Mouse (Mus musculus) 3T3-L1 (cell line): ENCODE measurements around the gene Cenpn.

ENCODE experiments used
- DNase-seq: peaks from one replicate; pipeline ENCODE4 v3.0.0-alpha.2; 2015; ENCODE audit warnings: low read depth, low spot score

Cenpn gene

GRCm38 (mm10) chr8:116942284-116943058 is 20.9 kb downstream of the Cenpn start:
- no peak for DNase-seq

DNA sequence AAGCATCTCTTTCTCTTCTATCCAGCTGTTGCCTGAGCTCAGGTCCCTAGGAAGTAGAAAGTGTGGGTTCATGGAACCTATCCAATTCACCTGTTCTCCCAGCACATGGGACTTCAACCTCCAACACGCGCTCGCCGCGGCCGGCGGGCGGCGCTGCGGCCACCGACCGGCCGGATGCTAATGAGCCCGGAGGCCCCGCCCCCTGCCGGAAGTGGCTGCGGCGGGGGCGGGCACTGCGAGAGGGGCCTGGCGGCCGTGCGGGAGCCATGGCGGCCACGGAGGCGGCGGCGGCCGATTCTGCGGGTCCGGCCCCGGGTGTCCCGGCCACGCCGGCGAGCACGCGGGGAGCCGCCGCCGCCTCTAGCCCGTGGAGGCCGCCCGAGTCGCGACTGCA is 21.6 kb downstream of the Cenpn start, which contains the start of gene Atmin:
Gene Atmin, plus strand, starts transcription at position 233 of the 394 bp plus-strand sequence.
- DNase-seq = peak; percentile 86

- DNase-seq = peak; percentile 56
Measured at GRCm38 (mm10) chr8:116943555-116944384, 22.2 kb downstream of the Cenpn start.

GRCm38 (mm10) chr8:116944385-116944696 is 22.8 kb downstream of the Cenpn start:
- DNase-seq = no peak

DNA sequence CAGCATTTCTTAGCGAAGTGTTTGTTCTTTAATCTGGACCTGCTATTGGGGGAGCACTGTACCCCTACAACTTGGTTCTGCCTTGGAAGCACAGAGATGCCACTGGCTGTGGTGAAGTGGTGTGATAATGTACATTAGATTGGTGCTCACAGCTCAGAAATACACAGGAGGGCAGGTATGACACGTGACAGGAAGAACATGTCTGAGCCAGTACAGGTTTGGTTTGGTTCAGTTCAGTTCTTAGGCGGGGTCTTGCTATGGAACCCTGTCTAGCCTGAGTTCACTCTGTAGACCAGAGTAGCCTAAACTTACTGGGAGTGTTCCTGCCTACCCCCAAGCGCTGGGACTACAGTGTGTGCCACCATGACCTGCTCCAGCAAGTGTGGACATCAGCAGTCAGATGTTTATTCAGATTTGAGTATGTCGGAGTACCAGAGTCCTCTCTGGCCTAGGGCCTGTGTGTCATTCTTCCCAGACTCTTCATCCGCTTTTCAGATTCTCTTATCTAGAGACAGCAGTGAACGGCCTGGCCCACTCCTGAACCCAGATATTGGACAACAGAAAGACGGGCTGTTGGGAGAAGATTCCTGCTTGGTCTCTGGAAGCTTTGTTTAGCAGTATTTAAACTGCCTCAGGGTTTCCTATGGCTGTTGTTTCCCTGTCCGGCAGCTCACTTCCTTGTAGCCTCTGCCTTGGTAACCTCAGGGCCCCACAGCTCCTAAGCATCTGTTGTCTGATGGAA is 23.8 kb downstream of the Cenpn start:
- DNase-seq = no peak

- DNase-seq = no peak
Measured at GRCm38 (mm10) chr8:116946268-116946838, 24.8 kb downstream of the Cenpn start.

- no peak for DNase-seq
Measured at GRCm38 (mm10) chr8:116946851-116947250, 25.3 kb downstream of the Cenpn start.

DNA sequence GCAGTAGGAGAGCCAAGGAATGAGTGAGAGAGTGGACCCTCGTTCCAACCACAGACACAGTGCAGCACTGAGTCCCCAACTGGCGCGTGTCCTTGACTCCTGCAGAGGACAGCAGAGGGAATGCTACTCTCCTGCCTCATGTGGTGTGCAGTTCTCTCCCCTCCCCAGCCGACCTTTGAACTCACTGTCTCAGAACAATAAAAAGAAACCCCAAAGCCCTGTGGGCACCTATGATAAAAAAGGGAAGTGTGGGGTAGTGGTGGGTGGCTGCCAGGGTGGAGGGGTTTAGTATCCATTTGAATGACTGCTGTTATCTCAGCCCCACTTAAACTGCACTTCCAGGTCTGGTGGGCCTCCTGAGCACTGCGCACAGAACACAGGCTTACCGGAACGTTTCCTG is 26.1 kb downstream of the Cenpn start:
- no peak for DNase-seq

- DNase-seq = peak; percentile 74
Measured at GRCm38 (mm10) chr8:116951369-116951768, 29.8 kb downstream of the Cenpn start.

DNA sequence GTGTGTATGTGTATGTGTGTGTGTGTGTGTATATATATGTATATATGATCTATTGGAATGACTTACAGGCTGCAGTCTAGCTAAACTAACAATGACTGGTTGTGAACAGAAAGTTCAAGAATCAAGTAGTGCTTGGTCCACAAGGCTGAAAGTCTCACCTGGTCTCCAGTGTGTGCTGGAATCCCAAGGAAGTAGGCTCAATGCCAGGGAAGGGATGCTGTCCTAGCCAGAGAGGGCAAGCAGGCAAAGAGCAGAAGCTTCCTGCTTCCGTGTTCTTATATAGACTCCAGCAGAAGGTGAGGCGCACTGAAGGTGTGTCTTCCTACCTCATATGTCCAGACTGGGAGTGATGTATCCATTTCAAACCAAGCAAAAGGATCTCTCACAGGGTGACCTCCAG is 30.2 kb downstream of the Cenpn start:
- DNase-seq = no peak

- no peak for DNase-seq
Measured at GRCm38 (mm10) chr8:116952428-116952827, 30.9 kb downstream of the Cenpn start.

- no peak for DNase-seq
Measured at GRCm38 (mm10) chr8:116954415-116954814, 32.9 kb downstream of the Cenpn start.

- no peak for DNase-seq
Measured at GRCm38 (mm10) chr8:116969531-116969930, 48.0 kb downstream of the Cenpn start.

- no peak for DNase-seq
Measured at GRCm38 (mm10) chr8:116975066-116975465, 53.5 kb downstream of the Cenpn start.

GRCm38 (mm10) chr8:116975606-116976005 is 54.1 kb downstream of the Cenpn start:
- DNase-seq = no peak

GRCm38 (mm10) chr8:116978052-116978451 is 56.5 kb downstream of the Cenpn start:
- no peak for DNase-seq

GRCm38 (mm10) chr8:116978631-116979256 is 57.2 kb downstream of the Cenpn start, which contains the start of gene 1700030J22Rik:
1700030J22Rik (minus strand) TSS chr8:116978959.
- peak; percentile 99 for DNase-seq

GRCm38 (mm10) chr8:116980117-116980516 is 58.6 kb downstream of the Cenpn start:
- DNase-seq = peak; percentile 92

GRCm38 (mm10) chr8:116989842-116990241 is 68.3 kb downstream of the Cenpn start:
- peak; percentile 49 for DNase-seq
